Mouse (Mus musculus) stomach, postnatal 0 days (tissue): ENCODE data around the gene March7.

ENCODE experiments used
- CTCF ChIP-seq: IDR thresholded peaks from 2 replicates; pipeline ENCODE4 v1.5.1; 2016; ENCODE audit warnings: antibody characterized with exemption, low read depth, mild to moderate bottlenecking, moderate library complexity
- EP300 ChIP-seq: optimal IDR thresholded peaks from 2 replicates; pipeline ENCODE3; 2016; ENCODE audit warnings: antibody characterized with exemption

GRCm38 (mm10) chr2:60289451-60289850 lies 79.8 kb downstream of the March7 start:
- TF ChIP-seq CTCF (no peak), EP300 (no peak)
